9 mouse cellular contexts compared by ENCODE assay signal in the genomic region with DNA sequence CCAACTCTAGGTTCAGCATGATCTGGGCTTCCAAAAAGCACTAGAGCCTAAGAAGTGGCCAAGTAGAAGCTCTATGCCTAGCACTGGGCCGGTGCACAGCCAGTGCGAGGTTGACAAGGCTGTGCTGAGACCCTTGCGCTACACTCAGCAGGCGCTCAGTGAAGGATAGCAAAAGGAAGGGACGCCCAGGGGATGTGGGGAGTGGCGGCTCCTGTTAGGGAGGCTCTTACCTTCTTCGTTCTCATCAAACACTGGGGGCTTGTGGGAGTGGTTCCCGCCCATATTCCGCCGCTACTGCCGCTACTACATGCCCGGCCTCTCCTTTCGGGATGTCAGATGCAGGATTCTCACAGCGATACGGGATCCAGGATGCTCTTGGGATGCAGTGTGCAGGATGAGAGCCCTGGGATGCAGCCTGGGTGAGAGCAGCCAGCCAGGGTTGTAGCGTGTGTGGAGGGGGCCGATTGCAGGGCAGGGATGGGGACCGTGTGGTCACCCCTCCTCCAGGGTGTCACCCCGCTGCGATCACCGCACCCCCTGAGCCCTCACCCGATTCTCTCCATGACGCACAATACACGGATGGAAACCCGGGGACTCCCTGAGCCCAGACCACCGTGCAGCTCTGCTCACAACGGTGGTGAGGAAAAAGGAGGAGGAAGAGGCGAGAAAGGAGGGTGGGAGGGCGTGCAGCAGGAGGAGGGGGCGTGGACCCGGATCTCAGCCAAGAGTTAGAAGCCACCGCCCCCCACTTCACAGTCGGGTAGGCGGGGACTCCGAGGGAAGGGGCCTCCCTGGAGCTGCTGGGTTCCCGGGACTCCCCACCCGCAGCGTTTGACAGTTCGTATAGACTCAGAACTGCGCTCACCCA. TPM values are rescaled to one million over a fixed set of nuclear protein-coding genes. Genes with fewer than 3 reads are reported as not detected.
DNase-seq lines count a peak whose midpoint lies in the region; ATAC-seq and TF ChIP-seq lines count a peak whose summit lies in the region.
"Had no signal": no experiment of that assay in that cellular context is flagged by ENCODE, and none has a peak within 500 bp of the region (broad histone marks: within the 10 kb centered on the region; RNA-seq: fewer than 3 reads in every experiment).

TSS of gene Stk32b (minus strand) at position 667 of the 868 bp plus-strand sequence.

- H3K9me3 ChIP-seq in kidney, embryonic 14.5 days (ENCODE audit: control insufficient read depth, low read length): 0 out of 2 replicates have a peak, but pooled peaks cover 3% of the 10 kb centered on the region
- no peaks in the 10 kb centered on the region; the same call in 1 of the 2 replicates for H3K9me3 ChIP-seq in liver, postnatal 0 days (ENCODE audit: low read length)
- no peaks in the 10 kb centered on the region for H3K9me3 ChIP-seq in stomach, embryonic 15.5 days

- peak within 1 kb of the TSS; percentile 78 for H3K4me2 ChIP-seq in kidney, embryonic 14.5 days (replicated peaks; ENCODE audit: low read depth, low read length)
- H3K4me2 ChIP-seq in liver, postnatal 0 days (ENCODE audit: low read depth, low read length): peak within 1 kb of the TSS; percentile 53
- peak within 1 kb of the TSS; percentile 83 for H3K4me2 ChIP-seq in stomach, embryonic 15.5 days

- H3K4me1 ChIP-seq in kidney, embryonic 14.5 days (ENCODE audit: control insufficient read depth, insufficient read depth, low read length): no peaks in the 10 kb centered on the region
- H3K4me1 ChIP-seq in liver, postnatal 0 days (ENCODE audit: insufficient read depth): no peaks in the 10 kb centered on the region; the same call in 1 of the 2 replicates
- peaks cover 8% of the 10 kb centered on the region; the same call in 1 of the 2 replicates for H3K4me1 ChIP-seq in stomach, embryonic 15.5 days

- H3K9ac ChIP-seq in kidney, embryonic 14.5 days (ENCODE audit: low read depth, low read length): peak within 1 kb of the TSS; percentile 42; the same call in 1 of the 2 replicates
- no peak within 1 kb of the TSS for H3K9ac ChIP-seq in liver, postnatal 0 days (replicated peaks)
- H3K9ac ChIP-seq in stomach, embryonic 15.5 days: no peak within 1 kb of the TSS

- peaks cover 20% of the 10 kb centered on the region for H3K27me3 ChIP-seq in kidney, embryonic 14.5 days (ENCODE audit: control insufficient read depth, insufficient read depth, low read length)
- H3K27me3 ChIP-seq in liver, postnatal 0 days (ENCODE audit: insufficient read depth, low read length): peaks cover 17% of the 10 kb centered on the region
- peaks cover 33% of the 10 kb centered on the region for H3K27me3 ChIP-seq in stomach, embryonic 15.5 days (replicated peaks)

- peak within 1 kb of the TSS; percentile 42 for H3K4me3 ChIP-seq in kidney, embryonic 14.5 days (ENCODE audit: low read length)
- no peak within 1 kb of the TSS for H3K4me3 ChIP-seq in liver, postnatal 0 days (ENCODE audit: low read depth, low read length)
- peak within 1 kb of the TSS; percentile 40 for H3K4me3 ChIP-seq in stomach, embryonic 15.5 days (replicated peaks)

- WGBS in kidney, embryonic 14.5 days: under 1% methylated on average over 40 of the region's 40 CpGs
- WGBS in liver, postnatal 0 days (ENCODE audit: insufficient replicate concordance): 2% methylated on average over 40 of the region's 40 CpGs
- 2% methylated on average over 39 of the region's 40 CpGs for WGBS in stomach, embryonic 15.5 days

- DNase-seq in cerebellum, postnatal 14 days: peak; percentile 7 to 25
- no peak for DNase-seq in cerebellum, adult 11 months
- DNase-seq in brain, adult 2 months (ENCODE audit: low read depth, low spot score): peak; percentile 26
- DNase-seq in heart, adult 9 months (ENCODE audit: low spot score in 2 of 2): peak; percentile 19
- DNase-seq in liver, postnatal 0 days: no peak
- DNase-seq in B cell, adult 2 months: no peak

- no peaks in the 10 kb centered on the region for H3K36me3 ChIP-seq in kidney, embryonic 14.5 days (ENCODE audit: control insufficient read depth, insufficient read depth, low read length)
- H3K36me3 ChIP-seq in liver, postnatal 0 days (replicated peaks; ENCODE audit: insufficient read depth, low read length): no peaks in the 10 kb centered on the region
- H3K36me3 ChIP-seq in stomach, embryonic 15.5 days: no peaks in the 10 kb centered on the region

- TF ChIP-seq EP300 in liver, postnatal 0 days (IDR thresholded peaks at IDR 0.05; ENCODE audit: low read depth): no peak

- TF ChIP-seq CTCF in liver, postnatal 0 days (IDR thresholded peaks at IDR 0.05; ENCODE audit: low read depth): no peak

- peak; percentile 89 for ATAC-seq in kidney, embryonic 14.5 days (ENCODE audit: low FRiP score, low TSS enrichment)
- no peak for ATAC-seq in liver, postnatal 0 days
- ATAC-seq in stomach, embryonic 15.5 days (ENCODE audit: insufficient read depth, low FRiP score, low read depth): peak; percentile 62

- H3K27ac ChIP-seq in kidney, embryonic 14.5 days (ENCODE audit: low read depth, low read length): no peak within 1 kb of the TSS
- no peak within 1 kb of the TSS for H3K27ac ChIP-seq in liver, postnatal 0 days (ENCODE audit: low read depth)
- no peak within 1 kb of the TSS for H3K27ac ChIP-seq in stomach, embryonic 15.5 days

RNA-seq across cellular contexts. Expression of gene Stk32b, which starts in this region (rescaled TPM):
- polyA plus RNA-seq in kidney, embryonic 14.5 days (2014; fragmentation: Nextera tagmentation; extraction: Ambion mirVana): 0.84 and 3.7 TPM in 2 replicates
- 0.05 and 0.09 TPM in 2 replicates for polyA plus RNA-seq in liver, postnatal 0 days (2015; fragmentation: Nextera tagmentation; extraction: Ambion mirVana)
- 0.50 and 0.55 TPM in 2 replicates for polyA plus RNA-seq in stomach, embryonic 15.5 days (2015; fragmentation: Nextera tagmentation; extraction: Ambion mirVana)
- polyA plus RNA-seq: C2C12 had no signal

Comparison
In these comparisons a context has a peak if more than half of its experiments do, and no peak if none do; other contexts are left out.
1. DNase-seq: peak in cerebellum, postnatal 14 days (2 of 2), brain, adult 2 months (single experiment) and heart, adult 9 months (2 of 2); none in cerebellum, adult 11 months (single experiment), liver, postnatal 0 days (single experiment) and B cell, adult 2 months (0 of 2).
2. Peak in ATAC-seq, H3K4me3 ChIP-seq and H3K4me2 ChIP-seq in stomach, embryonic 15.5 days; RNA of the gene not detected or under 1 TPM.
3. Peak in every context shown above with its lines, with median percentiles within 50 percentile points of each other: H3K4me2 ChIP-seq.